Mouse (Mus musculus): ENCODE data around the gene Igfbpl1. TPM values are rescaled to one million over a fixed set of nuclear protein-coding genes. Genes with fewer than 3 reads are reported as not detected.

Igfbpl1 gene
- polyA plus RNA-seq (2015; fragmentation: Nextera tagmentation; extraction: Ambion mirVana), result 57.0 and 65.1 TPM in 2 replicates

DNA sequence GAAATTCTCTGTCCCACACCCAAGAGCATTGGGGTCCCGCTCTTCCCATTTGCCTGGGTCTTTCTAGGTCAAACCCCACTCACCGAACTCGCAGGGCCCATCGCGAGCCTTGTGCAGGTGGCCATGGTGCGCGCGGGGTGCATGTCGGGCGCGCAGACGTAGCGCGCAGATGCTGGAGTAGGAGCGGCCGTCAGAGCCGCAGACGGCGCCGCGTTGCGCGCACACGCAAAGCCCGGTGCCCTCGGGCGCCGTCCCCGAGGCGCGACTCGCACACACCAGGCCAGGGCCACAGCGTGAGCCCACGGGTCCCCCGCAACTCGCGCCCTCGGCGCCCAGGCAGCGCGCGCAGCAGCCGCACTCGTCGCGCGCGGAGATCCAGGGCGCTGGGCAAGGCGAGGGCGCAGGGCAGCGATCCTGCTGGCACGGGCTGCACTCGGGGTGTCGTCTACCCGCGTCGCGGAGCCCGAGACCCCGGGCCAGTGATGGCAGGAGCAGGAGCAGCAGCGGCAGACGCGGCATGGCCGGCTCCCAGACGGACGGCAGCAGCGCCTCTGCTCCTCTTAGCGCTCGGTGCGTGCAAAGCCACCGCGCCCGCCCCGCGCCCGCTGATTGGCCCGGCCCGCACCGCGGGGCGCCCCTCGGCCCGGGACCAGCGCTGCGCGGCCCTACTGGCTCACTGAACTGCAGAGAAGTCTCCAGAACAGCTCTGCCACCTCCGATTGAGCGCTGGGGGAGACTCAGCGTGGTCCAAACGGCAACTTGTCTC is at the start of gene Igfbpl1:
Gene Igfbpl1, minus strand, starts transcription at position 649 of the 766 bp plus-strand sequence.
- no peaks in the 10 kb centered on the region for H3K36me3 ChIP-seq (replicated peaks)
- H3K9ac ChIP-seq, result peak within 1 kb of the TSS; percentile 60
- ATAC-seq (replicated peaks), result peak; percentile 49
- H3K27ac ChIP-seq, result peak within 1 kb of the TSS; percentile 92
- H3K4me3 ChIP-seq, result peak within 1 kb of the TSS; percentile 54
- 1% methylated on average over 91 of the region's 91 CpGs for WGBS
- H3K27me3 ChIP-seq (replicated peaks), result peaks cover 6% of the 10 kb centered on the region; the same call in 1 of the 2 replicates
- H3K4me2 ChIP-seq, result peak within 1 kb of the TSS; percentile 61
- peaks cover 75% of the 10 kb centered on the region for H3K4me1 ChIP-seq
- H3K9me3 ChIP-seq, result no peaks in the 10 kb centered on the region

DNA sequence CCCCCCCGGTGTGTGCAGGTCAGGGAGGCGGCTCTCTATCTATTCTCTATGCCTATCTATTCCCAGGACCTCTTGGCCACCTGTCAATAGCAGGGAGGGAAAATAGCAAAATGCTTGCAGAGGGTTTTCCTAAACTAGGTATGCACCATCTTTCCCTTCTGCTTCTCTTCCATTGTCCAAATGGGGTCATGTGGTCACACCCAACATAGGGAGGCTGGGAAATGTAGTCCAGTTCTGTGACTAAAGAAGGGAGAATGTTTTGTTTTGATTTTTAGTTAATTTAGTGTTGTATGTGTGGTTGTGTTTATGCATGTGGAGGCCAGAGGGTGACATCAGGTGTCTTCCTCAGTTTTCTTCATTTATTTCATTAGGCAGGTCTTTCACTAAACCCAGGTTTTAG is 45.4 kb upstream of the Igfbpl1 start:
- no peaks in the 10 kb centered on the region for H3K36me3 ChIP-seq (replicated peaks)
- no peak overlapping the region for H3K27ac ChIP-seq
- no peaks in the 10 kb centered on the region for H3K9me3 ChIP-seq
- no peak overlapping the region for H3K4me3 ChIP-seq
- peaks cover 3% of the 10 kb centered on the region; the same call in 1 of the 2 replicates for H3K4me1 ChIP-seq
- 86% methylated on average over 2 of the region's 2 CpGs for WGBS
- H3K27me3 ChIP-seq (replicated peaks), result no peaks in the 10 kb centered on the region
- H3K4me2 ChIP-seq, result no peak overlapping the region
- no peak overlapping the region for H3K9ac ChIP-seq
- ATAC-seq (replicated peaks), result no peak

DNA sequence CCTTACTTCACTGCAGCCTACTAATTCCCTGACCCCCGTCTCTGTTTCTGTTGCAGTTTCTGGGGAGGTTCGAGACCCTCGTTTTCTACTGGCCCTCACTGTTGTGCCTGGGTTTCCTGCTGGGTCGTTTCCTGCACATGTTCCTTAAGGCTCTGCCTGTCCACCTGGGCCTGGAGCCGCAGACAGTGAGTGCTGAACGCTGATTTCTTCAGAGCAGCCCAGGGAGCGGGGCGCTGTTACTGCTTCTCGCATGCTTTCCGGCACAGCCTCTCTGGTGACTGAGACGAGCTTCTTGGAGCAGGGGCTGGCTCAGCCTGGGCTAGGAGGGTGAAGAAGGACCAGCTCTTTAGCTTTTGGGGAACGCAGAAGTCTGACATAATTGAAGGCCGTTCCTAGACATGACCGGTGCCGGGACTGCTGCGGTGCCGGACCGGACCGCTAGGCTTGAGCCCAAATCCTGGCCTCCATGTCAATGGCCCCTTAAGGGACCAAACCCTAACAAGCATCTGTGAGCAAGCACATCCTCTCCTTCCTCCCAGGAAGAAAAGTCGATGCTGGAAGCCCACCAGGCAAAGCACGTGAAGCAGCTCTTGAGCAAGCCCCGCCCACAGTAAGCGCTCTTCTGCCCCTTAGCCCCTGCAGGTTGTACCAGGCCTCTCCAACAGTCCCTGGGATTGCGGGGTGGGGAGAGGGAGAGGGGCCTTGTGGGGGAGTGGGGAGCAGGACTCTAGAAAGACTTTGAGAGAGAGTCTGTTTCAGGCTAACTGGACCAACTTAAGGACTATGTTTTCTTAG is 42.5 kb upstream of the Igfbpl1 start:
- Histone ChIP-seq H3K4me2 (peak overlapping the region; percentile 31; the same call in 1 of the 2 replicates), H3K27me3 (replicated peaks) (no peaks in the 10 kb centered on the region), H3K4me3 (no peak overlapping the region), H3K4me1 (peaks cover 3% of the 10 kb centered on the region; the same call in 1 of the 2 replicates), H3K36me3 (replicated peaks) (no peaks in the 10 kb centered on the region), H3K9ac (no peak overlapping the region), H3K9me3 (no peaks in the 10 kb centered on the region), H3K27ac (no peak overlapping the region)
- WGBS, result 26% methylated on average over 24 of the region's 24 CpGs
- no peak for ATAC-seq (replicated peaks)

DNA sequence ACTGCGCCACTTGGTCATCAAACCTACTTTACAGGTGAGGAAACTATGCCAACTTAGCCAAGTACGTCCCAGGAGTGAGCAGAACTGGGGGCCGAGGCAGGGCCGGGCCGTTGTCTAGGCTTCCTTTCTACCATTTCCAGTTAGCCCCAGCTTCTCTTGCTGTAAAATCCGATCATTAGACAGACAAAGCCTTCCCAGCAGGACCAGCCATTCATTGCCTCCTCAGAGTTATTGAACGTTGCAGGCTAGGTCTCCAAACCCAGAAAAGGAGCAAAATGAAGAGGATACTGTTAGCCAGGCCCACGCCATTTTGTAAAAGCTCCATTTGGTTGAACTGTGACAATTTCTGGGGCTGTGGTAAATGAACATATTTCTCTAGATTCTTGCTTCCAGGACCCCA is 40.7 kb upstream of the Igfbpl1 start:
- peaks cover 3% of the 10 kb centered on the region; the same call in 1 of the 2 replicates for H3K4me1 ChIP-seq
- no peaks in the 10 kb centered on the region for H3K9me3 ChIP-seq
- no peak overlapping the region for H3K9ac ChIP-seq
- no peak overlapping the region for H3K27ac ChIP-seq
- no peak overlapping the region for H3K4me2 ChIP-seq
- H3K36me3 ChIP-seq (replicated peaks), result no peaks in the 10 kb centered on the region
- no peak for ATAC-seq (replicated peaks)
- H3K4me3 ChIP-seq, result no peak overlapping the region
- 56% methylated on average over 8 of the region's 8 CpGs for WGBS
- H3K27me3 ChIP-seq (replicated peaks), result no peaks in the 10 kb centered on the region

DNA sequence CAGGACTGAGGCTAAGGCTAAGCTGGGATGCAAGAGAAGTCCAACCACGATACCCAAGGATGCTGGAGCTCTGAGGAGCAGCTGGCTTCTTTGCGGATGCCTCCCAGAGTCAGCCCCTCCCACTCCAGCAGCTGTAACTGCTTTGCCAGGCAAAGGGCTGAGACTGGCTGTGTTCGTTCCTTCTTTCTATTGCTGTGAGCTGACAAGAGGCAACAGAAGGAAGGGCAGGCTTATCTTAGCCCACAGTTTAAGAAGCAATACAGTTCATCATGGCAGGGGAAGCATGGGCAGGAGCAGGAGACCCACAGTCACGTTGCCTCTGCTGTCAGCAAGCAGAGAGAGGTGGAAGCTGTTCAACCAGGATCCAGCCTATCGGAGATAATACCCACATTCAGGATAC is 34.4 kb upstream of the Igfbpl1 start:
- no peaks in the 10 kb centered on the region for H3K9me3 ChIP-seq
- H3K4me2 ChIP-seq, result no peak overlapping the region
- WGBS, result 56% methylated on average over 5 of the region's 5 CpGs
- no peak overlapping the region for H3K9ac ChIP-seq
- H3K27me3 ChIP-seq (replicated peaks), result peaks cover 2% of the 10 kb centered on the region; the same call in 1 of the 2 replicates
- no peak overlapping the region for H3K4me3 ChIP-seq
- H3K4me1 ChIP-seq, result no peaks in the 10 kb centered on the region
- no peaks in the 10 kb centered on the region for H3K36me3 ChIP-seq (replicated peaks)
- ATAC-seq (replicated peaks), result no peak
- H3K27ac ChIP-seq, result no peak overlapping the region

DNA sequence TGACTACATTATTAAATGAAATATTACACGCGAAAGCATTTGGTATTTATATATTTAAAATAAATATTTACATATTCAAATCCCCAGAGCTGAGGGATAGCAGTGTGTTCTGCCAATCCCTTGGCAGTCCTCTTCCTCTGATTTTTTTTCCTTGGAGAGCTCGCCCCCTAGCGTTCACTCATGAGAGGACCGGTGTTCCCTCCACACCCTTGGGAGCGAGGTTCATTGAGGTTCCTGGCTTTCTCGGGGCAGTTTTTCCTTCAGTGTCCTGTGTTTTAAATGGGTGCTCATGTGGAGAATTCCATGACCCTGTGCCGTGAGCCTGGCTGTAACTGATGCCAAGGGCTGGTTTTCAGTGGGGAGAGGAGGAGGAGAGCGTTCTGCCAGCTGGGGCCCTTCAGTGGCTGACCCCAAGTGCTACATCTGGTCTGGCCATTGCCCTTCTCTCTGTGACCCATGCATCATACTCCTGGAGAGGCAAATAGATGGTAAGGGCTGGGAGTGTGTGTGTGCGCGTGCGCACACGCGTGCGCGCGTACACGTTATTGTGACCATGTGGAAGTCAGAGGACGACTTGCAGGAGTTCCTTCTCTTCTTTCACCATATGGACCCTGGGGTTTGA is 29.2 kb upstream of the Igfbpl1 start:
- Histone ChIP-seq H3K4me3 (no peak overlapping the region), H3K9ac (no peak overlapping the region), H3K36me3 (replicated peaks) (no peaks in the 10 kb centered on the region), H3K27ac (no peak overlapping the region), H3K4me1 (no peaks in the 10 kb centered on the region), H3K4me2 (no peak overlapping the region), H3K9me3 (no peaks in the 10 kb centered on the region), H3K27me3 (replicated peaks) (peaks cover 9% of the 10 kb centered on the region)
- 47% methylated on average over 19 of the region's 19 CpGs for WGBS
- ATAC-seq (replicated peaks), result 0 out of 2 replicates have a peak, but pooled peaks have one; percentile 56

DNA sequence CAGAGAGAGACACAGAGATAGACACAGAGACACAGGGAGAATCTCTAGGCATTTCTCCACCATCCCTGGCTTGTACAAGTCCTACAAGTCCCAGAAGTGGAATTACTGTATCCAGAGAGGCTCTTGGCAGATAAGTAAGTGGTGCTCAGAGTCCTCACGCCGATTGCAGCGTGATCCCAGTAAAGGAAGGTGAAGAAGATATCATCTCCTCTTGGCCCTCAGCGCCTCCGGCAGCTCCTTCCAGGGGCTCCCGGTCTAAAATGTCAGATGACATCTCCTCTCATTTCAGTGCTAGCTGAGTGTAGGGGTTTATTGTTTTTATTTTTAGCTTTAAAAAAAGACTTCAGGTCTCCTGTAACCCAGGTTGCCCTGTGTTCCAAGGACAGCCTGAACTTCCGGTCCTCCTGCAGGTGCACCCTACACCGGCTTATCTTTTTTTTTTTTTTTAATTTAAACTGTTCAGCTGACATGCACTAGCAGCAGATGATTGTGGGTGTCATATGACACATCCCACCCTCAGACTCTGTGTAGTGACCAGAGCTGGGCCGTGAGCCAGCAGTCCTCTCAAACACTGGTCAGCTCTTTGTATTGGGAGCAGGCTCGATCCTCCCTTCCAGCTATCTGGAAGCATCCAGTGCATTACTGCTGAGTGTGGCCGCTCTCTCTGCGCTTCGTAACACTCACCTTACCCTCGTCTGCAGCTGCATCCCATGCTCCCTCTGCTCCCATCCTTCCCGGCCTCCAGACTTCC is 26.9 kb upstream of the Igfbpl1 start:
- Histone ChIP-seq H3K4me2 (no peak overlapping the region), H3K9me3 (no peaks in the 10 kb centered on the region), H3K4me3 (no peak overlapping the region), H3K9ac (no peak overlapping the region), H3K27ac (no peak overlapping the region), H3K4me1 (no peaks in the 10 kb centered on the region), H3K36me3 (replicated peaks) (no peaks in the 10 kb centered on the region), H3K27me3 (replicated peaks) (peaks cover 9% of the 10 kb centered on the region)
- WGBS, result 79% methylated on average over 15 of the region's 15 CpGs
- ATAC-seq (replicated peaks), result no peak

DNA sequence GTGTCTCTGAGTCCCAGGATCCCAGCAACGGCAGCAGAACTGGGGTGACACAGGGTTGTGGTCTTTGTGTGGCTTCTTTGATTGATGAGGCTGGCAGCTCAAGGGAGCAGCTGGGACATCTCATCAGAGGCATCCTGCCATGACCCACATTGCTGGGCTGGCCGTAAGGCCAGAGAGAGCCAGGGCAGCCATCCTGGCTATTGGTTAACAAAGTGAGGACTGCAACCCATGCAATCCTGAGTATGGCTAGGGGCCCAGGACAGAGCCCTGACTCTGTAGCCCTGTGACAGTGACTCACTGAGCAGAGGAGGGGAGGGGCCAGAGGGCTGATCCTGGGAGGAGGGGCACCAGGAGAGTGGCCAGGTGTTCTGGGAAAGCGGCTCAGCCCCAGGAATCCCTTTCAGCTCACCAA is 24.9 kb upstream of the Igfbpl1 start:
- H3K4me2 ChIP-seq, result no peak overlapping the region
- no peak overlapping the region for H3K9ac ChIP-seq
- WGBS, result 51% methylated on average over 3 of the region's 3 CpGs
- H3K9me3 ChIP-seq, result no peaks in the 10 kb centered on the region
- H3K27ac ChIP-seq, result no peak overlapping the region
- H3K4me3 ChIP-seq, result no peak overlapping the region
- H3K27me3 ChIP-seq (replicated peaks), result peaks cover 9% of the 10 kb centered on the region
- no peaks in the 10 kb centered on the region for H3K4me1 ChIP-seq
- ATAC-seq (replicated peaks), result no peak
- H3K36me3 ChIP-seq (replicated peaks), result no peaks in the 10 kb centered on the region

DNA sequence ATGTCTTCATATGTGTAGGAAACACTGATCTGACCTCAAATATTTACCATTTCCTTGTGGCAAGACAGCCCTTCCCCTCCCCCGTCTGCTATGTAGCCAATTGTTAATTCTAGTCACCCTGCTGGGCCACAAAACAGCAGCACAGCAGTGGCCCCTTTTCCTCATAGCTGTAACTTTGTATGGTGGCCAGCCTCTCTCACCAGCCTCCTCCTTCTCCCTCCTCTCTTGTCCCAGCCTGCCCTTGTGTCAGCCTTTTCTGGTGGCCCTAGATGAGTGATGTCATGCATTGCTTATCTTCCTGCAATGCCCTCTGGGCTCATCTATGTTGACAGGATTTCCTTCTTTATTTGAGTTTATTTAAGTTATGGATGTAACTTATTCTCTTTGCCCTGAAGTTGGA is 22.7 kb upstream of the Igfbpl1 start:
- ATAC-seq (replicated peaks), result no peak
- Histone ChIP-seq H3K36me3 (replicated peaks) (no peaks in the 10 kb centered on the region), H3K27ac (no peak overlapping the region)

DNA sequence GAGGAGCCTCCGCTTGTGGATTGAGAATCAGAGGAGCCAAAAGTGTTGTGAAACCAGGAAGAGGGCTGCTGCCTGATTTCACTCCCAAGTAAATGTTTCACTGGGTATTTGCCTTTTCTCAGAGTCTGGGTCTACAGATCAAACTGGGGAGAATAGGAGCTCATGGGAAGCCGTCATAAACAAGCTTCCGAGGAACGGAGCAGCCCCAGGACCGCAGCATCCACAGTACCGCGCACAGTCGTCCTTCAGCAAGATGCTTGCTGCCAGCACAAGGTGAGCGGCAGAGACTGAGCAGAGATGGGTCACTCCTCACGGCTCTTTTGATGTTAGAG is 22.1 kb upstream of the Igfbpl1 start:
- H3K27ac ChIP-seq, result no peak overlapping the region
- no peak overlapping the region for H3K4me3 ChIP-seq
- ATAC-seq (replicated peaks), result no peak
- no peaks in the 10 kb centered on the region for H3K36me3 ChIP-seq (replicated peaks)
- no peaks in the 10 kb centered on the region for H3K9me3 ChIP-seq
- H3K4me1 ChIP-seq, result no peaks in the 10 kb centered on the region
- WGBS, result 53% methylated on average over 10 of the region's 10 CpGs
- no peak overlapping the region for H3K4me2 ChIP-seq
- no peak overlapping the region for H3K9ac ChIP-seq
- peaks cover 4% of the 10 kb centered on the region; the same call in 1 of the 2 replicates for H3K27me3 ChIP-seq (replicated peaks)

More for the DNA sequence above, 22.7 kb upstream of the Igfbpl1 start:
- H3K9ac ChIP-seq, result no peak overlapping the region
- H3K27me3 ChIP-seq (replicated peaks), result peaks cover 4% of the 10 kb centered on the region; the same call in 1 of the 2 replicates
- no peaks in the 10 kb centered on the region for H3K9me3 ChIP-seq
- no peaks in the 10 kb centered on the region for H3K4me1 ChIP-seq
- H3K4me2 ChIP-seq, result no peak overlapping the region
- H3K4me3 ChIP-seq, result no peak overlapping the region
- WGBS, result 33% methylated on average over 1 of the region's 1 CpGs

DNA sequence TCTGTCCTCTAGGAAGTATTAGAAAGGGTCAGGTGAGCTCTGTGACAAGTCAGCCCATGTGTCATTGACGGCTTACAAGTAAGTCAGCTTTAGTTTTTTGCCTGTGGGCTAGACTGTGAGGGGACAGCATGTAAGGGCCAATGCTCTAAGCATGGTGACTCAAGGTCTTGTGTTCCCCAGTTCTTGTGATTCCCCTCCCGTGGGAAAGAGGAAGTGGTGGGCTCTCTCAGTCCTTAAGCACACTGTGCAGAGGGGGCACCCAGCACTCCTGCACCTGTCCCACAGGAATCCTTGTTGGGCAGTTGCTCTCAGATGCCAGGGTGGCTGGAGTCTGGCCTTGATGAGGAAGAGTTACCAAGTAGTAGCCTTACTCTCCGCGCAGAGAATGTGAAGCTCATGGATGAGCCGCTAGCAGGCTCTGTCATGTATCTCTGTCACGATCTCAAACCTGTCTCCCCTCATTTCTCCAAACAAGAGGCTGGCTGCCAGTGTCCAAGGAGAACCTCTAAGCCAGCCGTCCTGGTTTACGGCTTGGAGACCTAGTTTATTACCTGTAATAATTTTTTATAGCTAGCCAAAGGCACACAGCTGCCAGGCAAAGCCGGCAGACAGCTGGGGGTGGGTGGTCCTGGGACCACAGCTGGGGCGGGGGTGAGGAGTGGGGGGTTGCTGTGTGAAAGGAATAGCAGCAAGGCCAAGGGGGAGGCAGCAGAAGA is 21.5 kb upstream of the Igfbpl1 start, which contains the start of gene Stra6l:
Gene Stra6l, plus strand, starts transcription at position 556 of the 716 bp plus-strand sequence.
- H3K27me3 ChIP-seq (replicated peaks), result peaks cover 1% of the 10 kb centered on the region; the same call in 1 of the 2 replicates
- no peak within 1 kb of the TSS for H3K9ac ChIP-seq
- no peak within 1 kb of the TSS for H3K4me2 ChIP-seq
- H3K9me3 ChIP-seq, result no peaks in the 10 kb centered on the region
- ATAC-seq (replicated peaks), result no peak
- H3K27ac ChIP-seq, result no peak within 1 kb of the TSS
- no peak within 1 kb of the TSS for H3K4me3 ChIP-seq
- no peaks in the 10 kb centered on the region for H3K4me1 ChIP-seq
- H3K36me3 ChIP-seq (replicated peaks), result no peaks in the 10 kb centered on the region
- 73% methylated on average over 10 of the region's 10 CpGs for WGBS
